Comparison of ENCODE assay signal across 8 mouse cellular contexts in genomic region chr11:24099886-24100293, GRCm38 (mm10). TPM values are rescaled to one million over a fixed set of nuclear protein-coding genes. Genes with fewer than 3 reads are reported as not detected.
A peak's percentile ranks its signal among the peaks of the same experiment; 100 is the strongest.
DNase-seq lines count a peak whose midpoint lies in the region; ATAC-seq and TF ChIP-seq lines count a peak whose summit lies in the region.

No protein-coding gene starts in this region.

- H3K4me1 ChIP-seq in embryonic facial prominence, embryonic 15.5 days: peaks cover 66% of the 10 kb centered on the region
- no peaks in the 10 kb centered on the region for H3K4me1 ChIP-seq in kidney, adult 2 months (ENCODE audit: control insufficient read depth, insufficient read depth, low read length)
- peaks cover 79% of the 10 kb centered on the region for H3K4me1 ChIP-seq in midbrain, embryonic 15.5 days

- TF ChIP-seq CTCF in layer of hippocampus, adult 2 months (conservative IDR thresholded peaks at IDR 0.05): no peak
- TF ChIP-seq CTCF in kidney, adult 2 months (conservative IDR thresholded peaks at IDR 0.05; ENCODE audit: insufficient read depth, insufficient read length, low read depth, low read length): no peak

- TF ChIP-seq POLR2A in kidney, adult 2 months (IDR thresholded peaks at IDR 0.05; ENCODE audit: low read depth, low read length): no peak

- no peak overlapping the region for H3K4me2 ChIP-seq in embryonic facial prominence, embryonic 15.5 days (replicated peaks)
- H3K4me2 ChIP-seq in midbrain, embryonic 15.5 days: peak overlapping the region; percentile 33

- no peak overlapping the region for H3K9ac ChIP-seq in embryonic facial prominence, embryonic 15.5 days
- no peak overlapping the region for H3K9ac ChIP-seq in midbrain, embryonic 15.5 days

- 31% methylated on average over 7 of the region's 7 CpGs for WGBS in embryonic facial prominence, embryonic 15.5 days
- WGBS in kidney, adult 2 months: 18% methylated on average over 6 of the region's 7 CpGs
- 22% methylated on average over 6 of the region's 7 CpGs for WGBS in midbrain, embryonic 15.5 days

- H3K9me3 ChIP-seq in embryonic facial prominence, embryonic 15.5 days (replicated peaks): no peaks in the 10 kb centered on the region
- H3K9me3 ChIP-seq in midbrain, embryonic 15.5 days: no peaks in the 10 kb centered on the region

- peak; percentile 47; the same call in 1 of the 2 replicates for ATAC-seq in embryonic facial prominence, embryonic 15.5 days (ENCODE audit: insufficient number of reproducible peaks, low FRiP score, low TSS enrichment, low read depth)
- ATAC-seq in midbrain, embryonic 15.5 days (replicated peaks): no peak

- H3K36me3 ChIP-seq in embryonic facial prominence, embryonic 15.5 days: no peaks in the 10 kb centered on the region
- no peaks in the 10 kb centered on the region for H3K36me3 ChIP-seq in kidney, adult 2 months (ENCODE audit: control insufficient read depth, insufficient read depth, low read length)
- no peaks in the 10 kb centered on the region for H3K36me3 ChIP-seq in midbrain, embryonic 15.5 days (replicated peaks)

- peak overlapping the region; percentile 95 for H3K27ac ChIP-seq in layer of hippocampus, adult 2 months
- H3K27ac ChIP-seq in embryonic facial prominence, embryonic 15.5 days (replicated peaks): peak overlapping the region; percentile 48; the same call in 1 of the 2 replicates
- no peak overlapping the region for H3K27ac ChIP-seq in kidney, adult 2 months (ENCODE audit: insufficient read depth, low read depth, low read length)
- peak overlapping the region; percentile 38; the same call in 1 of the 2 replicates for H3K27ac ChIP-seq in midbrain, embryonic 15.5 days

- no peak for DNase-seq in layer of hippocampus, adult 2 months (ENCODE audit: low spot score in 2 of 2)
- DNase-seq in layer of hippocampus, adult 8-10 months (ENCODE audit: low spot score in 2 of 2): no peak
- peak; percentile 22 for DNase-seq in kidney, adult 2 months
- no peak for DNase-seq in adipocyte (ENCODE audit: low spot score)
- DNase-seq in frontal cortex, postnatal 25 days (ENCODE audit: low spot score in 2 of 2): no peak
- no peak for DNase-seq in spleen, adult 12 weeks (ENCODE audit: low spot score)

- no peaks in the 10 kb centered on the region for H3K27me3 ChIP-seq in embryonic facial prominence, embryonic 15.5 days
- no peaks in the 10 kb centered on the region; the same call in 1 of the 2 replicates for H3K27me3 ChIP-seq in kidney, adult 2 months (replicated peaks; ENCODE audit: control insufficient read depth, insufficient read depth, low read length)
- H3K27me3 ChIP-seq in midbrain, embryonic 15.5 days (replicated peaks): no peaks in the 10 kb centered on the region

- peak overlapping the region; percentile 8; the same call in 1 of the 2 replicates for H3K4me3 ChIP-seq in layer of hippocampus, adult 2 months
- no peak overlapping the region for H3K4me3 ChIP-seq in embryonic facial prominence, embryonic 15.5 days (replicated peaks)
- H3K4me3 ChIP-seq in kidney, adult 2 months (ENCODE audit: insufficient read depth, low read depth, low read length): no peak overlapping the region
- no peak overlapping the region for H3K4me3 ChIP-seq in midbrain, embryonic 15.5 days

RNA-seq across cellular contexts. Expression of gene Bcl11a, which starts 22.0 kb away (rescaled TPM):
- 100 to 1,000 TPM; 117 to 121 TPM for total RNA-seq in layer of hippocampus, adult 2 months (2021)
- 100 to 1,000 TPM; 103 to 118 (median 109) TPM for total RNA-seq in layer of hippocampus, adult 8-10 months (2022)
- polyA plus RNA-seq in embryonic facial prominence, embryonic 15.5 days (2015; fragmentation: Nextera tagmentation; extraction: Ambion mirVana): 41.7 and 43.0 TPM in 2 replicates
- polyA plus RNA-seq in kidney, adult 2 months (2012; rRNA removed): 0.14 and 0.72 TPM in 2 replicates
- polyA plus RNA-seq in midbrain, embryonic 15.5 days (2015; fragmentation: Nextera tagmentation; extraction: Ambion mirVana): 101 and 105 TPM in 2 replicates

RNA-seq across cellular contexts. Expression of gene A830031A19Rik, which starts 25.0 kb away (rescaled TPM):
- 1 to 10 TPM; 1.3 to 1.7 TPM for total RNA-seq in layer of hippocampus, adult 2 months (2021)
- total RNA-seq in layer of hippocampus, adult 8-10 months (2022): 1 to 10 TPM in 3 of 4 experiments, under 1 TPM in 1; 0.93 to 2.4 (median 1.6) TPM
- polyA plus RNA-seq in embryonic facial prominence, embryonic 15.5 days (2015; fragmentation: Nextera tagmentation; extraction: Ambion mirVana): not detected in 2 replicates
- polyA plus RNA-seq in kidney, adult 2 months (2012; rRNA removed): not detected in 2 replicates
- polyA plus RNA-seq in midbrain, embryonic 15.5 days (2015; fragmentation: Nextera tagmentation; extraction: Ambion mirVana): 0.23 TPM in 1 of 2 replicates, not detected in the other

Comparison
In these comparisons a context has a peak if more than half of its experiments do, and no peak if none do; other contexts are left out.
1. RNA of gene Bcl11a, which starts 22.0 kb away (polyA plus RNA-seq): 101 to 105 TPM in midbrain, embryonic 15.5 days and 41.7 to 43.0 TPM in embryonic facial prominence, embryonic 15.5 days; 0.14 to 0.72 TPM in kidney, adult 2 months; every median in the first group is over 10 times any median in the second.